Mouse (Mus musculus) limb, embryonic 13.5 days (tissue): ENCODE data around the gene Nfkbil1. TPM values are rescaled to one million over a fixed set of nuclear protein-coding genes. Genes with fewer than 3 reads are reported as not detected.
A peak's percentile ranks its signal among the peaks of the same experiment; 100 is the strongest.

ENCODE experiments used
- ATAC-seq: fragments of 200-750 bp; cut with Nextera tagmentation; 2 replicates; pipeline ENCODE4 v1.8.0; 2017; ENCODE audit warnings: low read depth, moderate number of reproducible peaks, moderate TSS enrichment; ENCODE audit not compliant: low FRiP score
- H3K27ac ChIP-seq: fragments of 300-500 bp; sonication (generic); 2 replicates; pipeline ENCODE4 v1.5.1; 2015; ENCODE audit warnings: inconsistent platforms, mild to moderate bottlenecking, moderate library complexity
- H3K27me3 ChIP-seq: fragments of 300-500 bp; sonication (generic); 2 replicates; pipeline ENCODE4 v1.6.1; 2015; ENCODE audit warnings: mild to moderate bottlenecking, inconsistent platforms
- H3K36me3 ChIP-seq: fragments of 300-500 bp; sonication (generic); 2 replicates; pipeline ENCODE4 v1.6.1; 2015; ENCODE audit warnings: inconsistent platforms, mild to moderate bottlenecking, moderate library complexity
- H3K4me1 ChIP-seq: fragments of 300-500 bp; sonication (generic); 2 replicates; pipeline ENCODE4 v1.6.1; 2015; ENCODE audit warnings: inconsistent platforms
- H3K4me2 ChIP-seq: fragments of 300-500 bp; sonication (generic); replicated peaks from 2 replicates; pipeline ENCODE4 v1.6.1; 2015; ENCODE audit warnings: inconsistent platforms, mild to moderate bottlenecking, moderate library complexity
- H3K4me3 ChIP-seq: fragments of 300-500 bp; sonication (generic); 2 replicates; pipeline ENCODE4 v1.5.1; 2015; ENCODE audit warnings: moderate library complexity, mild to moderate bottlenecking, inconsistent platforms
- H3K9ac ChIP-seq: fragments of 300-500 bp; sonication (generic); 2 replicates; pipeline ENCODE4 v1.6.1; 2015; ENCODE audit warnings: mild to moderate bottlenecking, inconsistent platforms
- H3K9me3 ChIP-seq: fragments of 300-500 bp; sonication (generic); 2 replicates; pipeline ENCODE4 v1.6.1; 2016; ENCODE audit warnings: inconsistent platforms
- WGBS: fragments of 180-500 bp; shearing (Covaris S2); methylation state at CpG from one replicate; pipeline ENCODE4 v1.1.7; 2015; 5-methylcytosine and 5-hydroxymethylcytosine counted together
- microRNA-seq: library from miRNA; unstranded; fragments of <30 nt; microRNA quantifications from one replicate; pipeline ENCODE4, GENCODE M21; 2016
- polyA plus RNA-seq: library from polyadenylated mRNA; unstranded; fragments of >200 nt; fragmentation: Nextera tagmentation; extraction: Ambion mirVana; gene quantifications from 2 replicates; pipeline ENCODE4 v1.2.1, GENCODE M21; 2015

The Nfkbil1 gene
- polyA plus RNA-seq, 1 experiment from 2014 or later: 12.2 TPM

GRCm38 (mm10) chr17:35180093-35180492 is 55.5 kb downstream of the Nfkbil1 start:
- WGBS: 84% methylated on average over 5 of the region's 5 CpGs
- no peak for ATAC-seq
- Histone ChIP-seq H3K9ac (0 out of 2 replicates have a peak overlapping the region, but pooled peaks have one; percentile 13), H3K36me3 (no peaks in the 10 kb centered on the region), H3K4me3 (no peak overlapping the region), H3K4me2 (no peak overlapping the region), H3K9me3 (no peaks in the 10 kb centered on the region), H3K27ac (no peak overlapping the region), H3K4me1 (no peaks in the 10 kb centered on the region), H3K27me3 (no peaks in the 10 kb centered on the region)

DNA sequence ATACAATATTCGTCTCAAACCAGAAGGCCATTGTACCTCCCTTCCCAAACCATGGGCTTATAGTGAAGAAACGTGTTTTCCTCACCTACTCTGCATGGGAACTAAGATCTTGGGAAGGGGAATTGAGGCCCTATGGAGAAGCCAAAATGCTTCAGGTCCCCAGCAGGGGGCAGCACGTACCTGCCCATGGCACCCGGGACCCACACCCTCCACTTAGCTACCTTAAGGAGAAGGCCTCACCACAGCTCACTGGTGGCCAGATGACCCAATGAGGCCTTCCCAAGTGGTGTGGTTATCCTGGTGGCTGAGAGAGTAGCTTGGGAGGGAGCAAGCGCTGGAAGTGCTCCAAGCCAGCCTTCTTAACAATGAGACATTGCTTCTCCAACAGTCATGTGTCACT is 57.1 kb downstream of the Nfkbil1 start:
- H3K4me2 ChIP-seq: no peak overlapping the region
- 16% methylated on average over 5 of the region's 5 CpGs for WGBS
- no peaks in the 10 kb centered on the region for H3K9me3 ChIP-seq
- no peaks in the 10 kb centered on the region for H3K27me3 ChIP-seq
- H3K4me3 ChIP-seq: no peak overlapping the region
- no peaks in the 10 kb centered on the region for H3K36me3 ChIP-seq
- no peak overlapping the region for H3K27ac ChIP-seq
- H3K4me1 ChIP-seq: peaks cover 11% of the 10 kb centered on the region
- H3K9ac ChIP-seq: no peak overlapping the region
- peak; percentile 77 for ATAC-seq

DNA sequence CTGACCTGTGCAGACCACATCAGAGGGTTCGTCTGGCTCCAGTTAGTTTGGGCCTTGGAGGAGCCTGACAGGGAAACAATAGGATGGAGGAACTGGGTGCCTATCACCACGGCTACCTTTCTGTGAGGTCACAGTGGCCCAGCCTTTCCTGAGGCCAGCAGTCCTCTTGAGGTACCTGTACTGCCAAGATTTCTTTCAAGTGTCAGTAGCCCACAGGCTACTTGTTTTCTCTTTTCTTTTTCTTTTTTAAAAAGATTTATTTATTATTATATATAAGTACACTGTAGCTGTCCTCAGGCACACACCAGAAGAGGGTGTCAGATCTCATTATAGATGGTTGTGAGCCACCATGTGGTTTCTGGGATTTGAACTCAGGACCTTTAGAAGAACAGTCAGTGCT is 59.6 kb downstream of the Nfkbil1 start, which contains the start of gene Aif1:
TSS of gene Aif1 (minus strand) at position 101 of the 400 bp plus-strand sequence.
- no peaks in the 10 kb centered on the region for H3K9me3 ChIP-seq
- no peak within 1 kb of the TSS; the same call in 1 of the 2 replicates for H3K9ac ChIP-seq
- no peaks in the 10 kb centered on the region for H3K36me3 ChIP-seq
- H3K27me3 ChIP-seq: no peaks in the 10 kb centered on the region
- H3K27ac ChIP-seq: no peak within 1 kb of the TSS
- no peak for ATAC-seq
- H3K4me3 ChIP-seq: no peak within 1 kb of the TSS
- peaks cover 13% of the 10 kb centered on the region for H3K4me1 ChIP-seq
- H3K4me2 ChIP-seq: no peak within 1 kb of the TSS
- WGBS: 53% methylated on average over 2 of the region's 2 CpGs

DNA sequence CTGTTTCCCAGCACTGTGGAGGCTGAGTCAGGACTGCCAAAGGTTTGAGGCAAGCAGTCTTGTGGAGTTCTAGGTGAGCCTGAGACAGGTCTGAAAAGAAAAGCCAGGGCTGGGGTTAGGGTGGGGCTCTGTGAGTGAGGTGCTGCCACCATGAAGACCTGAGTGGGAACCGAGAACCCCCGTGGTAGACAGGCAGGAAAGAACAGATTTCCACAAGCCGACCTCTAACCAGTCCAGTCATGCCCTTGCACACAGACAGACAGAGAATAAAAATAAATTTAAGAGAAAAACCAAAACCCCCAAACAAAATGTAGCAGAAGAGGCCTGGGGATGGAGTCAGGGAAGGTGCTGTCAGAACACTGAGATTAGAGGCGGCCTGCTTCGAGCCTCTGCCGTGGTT is 60.2 kb downstream of the Nfkbil1 start:
- no peak overlapping the region; the same call in 1 of the 2 replicates for H3K9ac ChIP-seq
- H3K27ac ChIP-seq: no peak overlapping the region
- no peak overlapping the region for H3K4me3 ChIP-seq
- H3K36me3 ChIP-seq: no peaks in the 10 kb centered on the region
- WGBS: 82% methylated on average over 6 of the region's 6 CpGs
- H3K27me3 ChIP-seq: no peaks in the 10 kb centered on the region
- no peaks in the 10 kb centered on the region for H3K9me3 ChIP-seq
- ATAC-seq: no peak
- peaks cover 13% of the 10 kb centered on the region for H3K4me1 ChIP-seq
- H3K4me2 ChIP-seq: no peak overlapping the region

DNA sequence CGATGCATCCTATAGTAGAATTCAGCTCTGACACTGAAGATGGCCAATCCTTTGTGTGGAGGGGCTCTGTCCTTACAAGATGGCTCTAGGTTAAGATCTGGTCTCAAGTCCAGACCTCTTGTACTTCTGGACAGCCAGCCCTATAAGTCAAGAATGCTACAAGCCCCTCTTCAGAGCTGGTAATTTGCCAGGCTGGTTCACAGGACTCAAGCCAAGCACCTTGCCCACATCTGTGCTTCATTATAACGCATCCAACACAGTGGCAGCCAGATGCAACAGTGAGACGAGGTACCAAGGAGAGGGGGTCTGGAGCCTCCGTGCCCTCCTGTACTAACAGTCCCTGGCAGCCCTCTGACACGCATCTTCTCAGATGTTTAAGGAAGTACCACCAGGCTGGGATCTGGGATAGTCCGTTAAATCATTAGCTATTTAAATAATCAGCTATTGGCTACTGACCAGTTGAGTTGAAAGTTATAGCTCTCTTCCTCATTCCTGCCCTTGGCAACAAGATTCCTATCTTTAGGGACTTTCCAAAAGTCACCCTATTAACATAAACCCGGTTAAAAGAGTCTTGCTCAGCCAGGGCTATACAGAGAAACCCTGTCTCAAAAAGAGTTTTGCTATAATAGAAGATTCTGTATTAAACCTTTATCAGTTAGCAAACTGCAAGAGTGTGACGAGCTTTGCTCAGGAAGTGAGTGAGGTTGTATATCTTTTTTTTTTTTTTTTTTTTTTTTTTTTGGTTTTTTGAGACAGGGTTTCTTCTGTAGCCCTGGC is 61.2 kb downstream of the Nfkbil1 start:
- H3K4me2 ChIP-seq: no peak overlapping the region
- H3K27me3 ChIP-seq: no peaks in the 10 kb centered on the region
- peaks cover 13% of the 10 kb centered on the region for H3K4me1 ChIP-seq
- H3K9me3 ChIP-seq: no peaks in the 10 kb centered on the region
- peak overlapping the region; percentile 43; the same call in 1 of the 2 replicates for H3K9ac ChIP-seq
- ATAC-seq: no peak
- H3K27ac ChIP-seq: no peak overlapping the region
- no peak overlapping the region for H3K4me3 ChIP-seq
- H3K36me3 ChIP-seq: no peaks in the 10 kb centered on the region
- WGBS: 41% methylated on average over 8 of the region's 8 CpGs

DNA sequence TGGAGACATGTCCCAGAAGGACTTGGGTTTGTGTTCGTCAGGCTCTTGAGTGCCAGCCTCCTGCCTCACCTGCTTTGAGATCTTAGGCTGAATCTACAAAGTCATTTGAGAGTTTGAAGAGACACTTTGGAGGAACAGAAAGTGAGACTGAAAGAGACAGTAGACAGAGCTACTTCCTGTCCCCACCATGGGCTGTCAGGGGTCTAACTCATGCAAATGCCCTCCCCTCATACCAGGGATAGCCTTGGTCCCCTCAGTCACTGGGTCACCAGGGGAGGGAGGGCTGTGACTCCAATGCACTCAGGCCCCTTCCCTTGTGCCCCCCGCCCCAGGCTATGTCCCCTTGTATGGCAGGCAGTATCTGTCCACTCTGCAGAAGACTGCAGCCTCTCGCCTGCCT is 62.3 kb downstream of the Nfkbil1 start:
- Histone ChIP-seq H3K4me2 (no peak overlapping the region), H3K9ac (no peak overlapping the region), H3K9me3 (no peaks in the 10 kb centered on the region), H3K4me3 (no peak overlapping the region), H3K27ac (no peak overlapping the region), H3K36me3 (no peaks in the 10 kb centered on the region), H3K27me3 (no peaks in the 10 kb centered on the region), H3K4me1 (peaks cover 13% of the 10 kb centered on the region)
- no peak for ATAC-seq
- 82% methylated on average over 3 of the region's 3 CpGs for WGBS

DNA sequence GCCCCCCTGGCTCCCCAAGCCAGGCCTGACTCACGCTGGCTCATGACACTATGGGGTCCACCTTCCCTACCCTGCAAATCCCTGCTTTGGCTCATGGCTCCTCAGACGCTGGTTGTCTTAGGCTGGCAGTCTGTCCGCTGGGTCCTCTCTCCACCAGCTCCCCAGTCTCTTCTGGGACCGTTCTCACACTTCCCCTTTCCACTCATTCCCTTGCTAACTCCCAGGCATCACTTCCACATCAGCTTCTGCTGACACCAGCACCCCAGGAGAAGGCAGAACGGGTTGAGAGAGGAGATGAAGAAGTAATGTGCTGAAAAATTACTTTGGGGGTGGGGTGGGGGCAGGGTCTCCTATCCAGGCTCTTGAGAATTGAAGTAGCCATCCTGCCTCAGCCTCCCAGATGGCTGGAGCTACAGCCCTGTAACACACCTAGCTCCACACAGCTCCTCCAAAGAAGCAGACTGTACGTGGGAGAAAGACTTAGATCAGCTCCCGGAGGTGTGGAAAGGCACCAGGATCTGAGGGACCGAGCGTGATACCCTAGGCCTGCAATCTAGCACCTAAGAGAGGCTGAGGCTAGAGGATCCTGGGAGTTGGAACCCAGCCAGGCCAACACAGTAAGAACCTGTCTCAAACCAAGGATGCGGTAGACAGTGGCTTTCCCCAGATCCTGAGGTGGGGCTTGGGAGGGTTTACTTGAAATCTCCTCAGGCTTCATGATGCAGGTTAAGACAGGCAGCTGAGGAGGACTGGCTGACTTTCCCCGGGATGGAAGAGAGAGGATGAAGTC is 63.0 kb downstream of the Nfkbil1 start:
- H3K4me1 ChIP-seq: peaks cover 13% of the 10 kb centered on the region
- no peaks in the 10 kb centered on the region for H3K9me3 ChIP-seq
- no peak overlapping the region for H3K4me3 ChIP-seq
- H3K4me2 ChIP-seq: no peak overlapping the region
- H3K9ac ChIP-seq: no peak overlapping the region; the same call in 1 of the 2 replicates
- H3K36me3 ChIP-seq: no peaks in the 10 kb centered on the region
- H3K27me3 ChIP-seq: no peaks in the 10 kb centered on the region
- H3K27ac ChIP-seq: no peak overlapping the region
- WGBS: 59% methylated on average over 11 of the region's 11 CpGs
- no peak for ATAC-seq

Small RNA genes lying within 50 kb of the gene (microRNA-seq; reads per million reads assigned to microRNA genes)
- not detected for gene Mir6973a
- not detected for gene Mir6974
- 2.1 reads per million, percentile 5 among the genes with 10 or more reads in this experiment for gene Mir6975
- 0.52 reads per million for gene Mir8094

Other genes starting within 250 kb of the Nfkbil1 start
- gene Vars, start 234.8 kb downstream of the Nfkbil1 start, polyA plus RNA-seq: 102 and 110 TPM in 2 replicates
- gene Vwa7, start 219.2 kb downstream of the Nfkbil1 start, polyA plus RNA-seq: 0.17 TPM in 2 replicates
- gene Sapcd1, start 207.8 kb downstream of the Nfkbil1 start, polyA plus RNA-seq: 7.2 and 8.2 TPM in 2 replicates
- 2.6 and 4.6 TPM in 2 replicates for gene Msh5, start 189.0 kb downstream of the Nfkbil1 start, polyA plus RNA-seq
- 247 and 266 TPM in 2 replicates for gene Clic1, start 185.8 kb downstream of the Nfkbil1 start, polyA plus RNA-seq
- gene Ddah2, start 176.8 kb downstream of the Nfkbil1 start, polyA plus RNA-seq: 423 and 428 TPM in 2 replicates
- 0.15 TPM in 1 of 2 replicates, not detected in the other for gene Ly6g6c, start 170.4 kb downstream of the Nfkbil1 start, polyA plus RNA-seq
- gene Mpig6b, start 169.6 kb downstream of the Nfkbil1 start, polyA plus RNA-seq: 0.29 and 0.71 TPM in 2 replicates
- 2.0 and 3.4 TPM in 2 replicates for gene Ly6g6e, start 158.9 kb downstream of the Nfkbil1 start, polyA plus RNA-seq
- gene Ly6g6d, start 157.7 kb downstream of the Nfkbil1 start, polyA plus RNA-seq: 0.57 and 0.65 TPM in 2 replicates
- gene Ly6g6f, start 150.2 kb downstream of the Nfkbil1 start, polyA plus RNA-seq: 0.17 and 0.28 TPM in 2 replicates
- gene Abhd16a, start 146.5 kb downstream of the Nfkbil1 start, polyA plus RNA-seq: 93.1 and 94.9 TPM in 2 replicates
- gene Ly6g5c, start 127.5 kb downstream of the Nfkbil1 start, polyA plus RNA-seq: not detected in 2 replicates
- gene Ly6g5b, start 120.4 kb downstream of the Nfkbil1 start, polyA plus RNA-seq: 0.91 and 1.1 TPM in 2 replicates
- gene Gpank1, start 114.3 kb downstream of the Nfkbil1 start, polyA plus RNA-seq: 21.3 and 21.9 TPM in 2 replicates
- gene Csnk2b, start 113.7 kb downstream of the Nfkbil1 start, polyA plus RNA-seq: 279 and 284 TPM in 2 replicates
- gene D17H6S53E, start 109.4 kb downstream of the Nfkbil1 start, polyA plus RNA-seq: 11.7 and 13.4 TPM in 2 replicates
- gene Apom, start 103.7 kb downstream of the Nfkbil1 start, polyA plus RNA-seq: 3.2 TPM in 1 of 2 replicates, not detected in the other
- gene Bag6, start 100.6 kb downstream of the Nfkbil1 start, polyA plus RNA-seq: 66.7 and 67.2 TPM in 2 replicates
- gene Prrc2a, start 70.9 kb downstream of the Nfkbil1 start, polyA plus RNA-seq: 217 and 227 TPM in 2 replicates
- gene Aif1, start 59.7 kb downstream of the Nfkbil1 start, polyA plus RNA-seq: 9.0 and 10.2 TPM in 2 replicates
- gene Lst1, start 47.4 kb downstream of the Nfkbil1 start, polyA plus RNA-seq: 10.1 and 12.1 TPM in 2 replicates
- gene Ltb, start 41.4 kb downstream of the Nfkbil1 start, polyA plus RNA-seq: 0.99 and 1.3 TPM in 2 replicates
- 0.27 and 0.36 TPM in 2 replicates for gene Tnf, start 33.8 kb downstream of the Nfkbil1 start, polyA plus RNA-seq
- gene Lta, start 30.4 kb downstream of the Nfkbil1 start, polyA plus RNA-seq: not detected in 2 replicates
- 0.40 and 0.60 TPM in 2 replicates for gene Gm16181, start 15.0 kb downstream of the Nfkbil1 start, polyA plus RNA-seq
- gene Atp6v1g2, start 2.1 kb downstream of the Nfkbil1 start, polyA plus RNA-seq: 4.2 and 5.3 TPM in 2 replicates
- 552 and 562 TPM in 2 replicates for gene Ddx39b, start 6.0 kb upstream of the Nfkbil1 start, polyA plus RNA-seq
- gene H2-D1, start 26.9 kb upstream of the Nfkbil1 start, polyA plus RNA-seq: 29.1 and 30.8 TPM in 2 replicates
- gene H2-Q1, start 84.6 kb upstream of the Nfkbil1 start, polyA plus RNA-seq: 0.09 and 0.31 TPM in 2 replicates
- gene H2-Q2, start 106.5 kb upstream of the Nfkbil1 start, polyA plus RNA-seq: 0.69 and 0.89 TPM in 2 replicates
- 4.6 and 5.1 TPM in 2 replicates for gene H2-Q4, start 143.8 kb upstream of the Nfkbil1 start, polyA plus RNA-seq
- 1.0 and 1.6 TPM in 2 replicates for gene H2-Q6, start 189.1 kb upstream of the Nfkbil1 start, polyA plus RNA-seq
- gene H2-Q7, start 203.4 kb upstream of the Nfkbil1 start, polyA plus RNA-seq: 9.4 TPM in 2 replicates
- gene H2-Q10, start 234.3 kb upstream of the Nfkbil1 start, polyA plus RNA-seq: 0.32 and 1.1 TPM in 2 replicates